Mouse (Mus musculus) adrenal gland, postnatal 25 days (tissue): ENCODE measurements around the gene Spag17. TPM values are rescaled to one million over a fixed set of nuclear protein-coding genes. Genes with fewer than 3 reads are reported as not detected.

Source experiments
- DNase-seq: peaks from one replicate; pipeline ENCODE4 v3.0.0; 2021; ENCODE audit warnings: mixed read lengths
- total RNA-seq: library from RNA; stranded (reverse); gene quantifications from 2 replicates; pipeline ENCODE4 v1.2.3, GENCODE M21; 2021

Spag17 gene
- total RNA-seq, 1 experiment from 2014 or later: not detected

GRCm38 (mm10) chr3:100164991-100165390 is 279.8 kb downstream of the Spag17 start:
- DNase-seq: no peak

GRCm38 (mm10) chr3:100176031-100176430 is 290.8 kb downstream of the Spag17 start:
- no peak for DNase-seq

GRCm38 (mm10) chr3:100180471-100180870 is 295.3 kb downstream of the Spag17 start:
- DNase-seq: no peak

GRCm38 (mm10) chr3:100189444-100189843 is 304.2 kb downstream of the Spag17 start:
- peak; percentile 19 for DNase-seq

GRCm38 (mm10) chr3:100189861-100190260 is 304.7 kb downstream of the Spag17 start:
- DNase-seq: no peak
